Mouse (Mus musculus) thymus, adult 2 months (tissue): Measurements from ENCODE around the gene Khk.

ENCODE experiments used
- CTCF ChIP-seq: fragments of 200-500 bp; IDR thresholded peaks from 2 replicates; pipeline ENCODE4 v1.5.1; 2012; ENCODE audit warnings: mild to moderate bottlenecking, control low read depth, low read length, moderate library complexity, borderline replicate concordance; ENCODE audit not compliant: control insufficient read depth, poor library complexity, insufficient read depth; ENCODE audit errors: extremely low read depth
- POLR2A ChIP-seq: fragments of 200-500 bp; IDR thresholded peaks from 2 replicates; pipeline ENCODE4 v1.6.1; 2012; ENCODE audit warnings: mild to moderate bottlenecking, low read length, control low read depth, moderate library complexity; ENCODE audit not compliant: control insufficient read depth, poor library complexity, insufficient read depth; ENCODE audit errors: extremely low read depth

GRCm38 (mm10) chr5:30951706-30952105 is 30.5 kb downstream of the Khk start:
- TF ChIP-seq POLR2A (no peak), CTCF (no peak)
